Mouse (Mus musculus) heart, postnatal 10 days (tissue): ENCODE measurements around the gene Gm8909. TPM values are rescaled to one million over a fixed set of nuclear protein-coding genes. Genes with fewer than 3 reads are reported as not detected.
A peak's percentile ranks its signal among the peaks of the same experiment; 100 is the strongest.
"Not testable (repeated sequence)": the region's sequence is repeated elsewhere in the genome, so short reads cannot be mapped to it uniquely, and the experiment has no call there.

Source experiments
- DNase-seq, 2 experiments: peaks; one replicate each; pipeline ENCODE4 v3.0.0; 2021
- intact Hi-C: fragments of 180-260 bp; cut with DNase I; formaldehyde crosslinking; loops from one replicate; pipeline ENCODE4 v1.15.1; 2025
- total RNA-seq, 2 experiments: library from RNA; stranded (reverse); gene quantifications; 2 replicates each; pipeline ENCODE4 v1.2.3; 2021

Gm8909 gene
- total RNA-seq, 2 experiments from 2014 or later = 0.24 TPM; not detected in 1

- peak; percentile 66 to 67 for DNase-seq
- intact Hi-C loops = not testable (repeated sequence)
Measured at GRCm38 (mm10) chr17:36121352-36122020, 46.9 kb downstream of the Gm8909 start, which contains the start of gene Gm19684. Gm19684 (plus strand) TSS chr17:36121678.

- DNase-seq, intact Hi-C loops: not testable (repeated sequence)
Measured at GRCm38 (mm10) chr17:36120839-36121238, 47.5 kb downstream of the Gm8909 start.

- intact Hi-C loops, DNase-seq: not testable (repeated sequence)
Measured at GRCm38 (mm10) chr17:36116545-36116944, 51.8 kb downstream of the Gm8909 start.

Other genes starting within 250 kb of the Gm8909 start
- gene Abcf1, start 198.8 kb downstream of the Gm8909 start, total RNA-seq = 10 to 100 TPM; 64.0 to 67.4 TPM
- gene Gnl1, start 188.7 kb downstream of the Gm8909 start, total RNA-seq = 10 to 100 TPM; 32.8 to 33.1 TPM
- gene Prr3, start 188.3 kb downstream of the Gm8909 start, total RNA-seq = 10 to 100 TPM in 1 of 2 experiments, 1 to 10 TPM in 1; 7.9 to 11.0 TPM
- gene H2-T24, start 148.0 kb downstream of the Gm8909 start, total RNA-seq = 1 to 10 TPM; 2.2 to 3.3 TPM
- gene H2-T23, start 135.7 kb downstream of the Gm8909 start, total RNA-seq = 10 to 100 TPM; 16.6 TPM
- 10 to 100 TPM; 11.0 to 11.8 TPM for gene H2-T22, start 125.8 kb downstream of the Gm8909 start, total RNA-seq
- under 1 TPM in 1 of 2 experiments, not detected in 1; 0.15 TPM for gene Gm6034, start 125.6 kb downstream of the Gm8909 start, total RNA-seq
- 1 to 10 TPM; 2.1 to 2.4 TPM for gene Gm11127, start 110.2 kb downstream of the Gm8909 start, total RNA-seq
- under 1 TPM in 1 of 2 experiments, not detected in 1; 0.26 TPM for gene Gm19684, start 46.9 kb downstream of the Gm8909 start, total RNA-seq
- not detected for gene Gm7030, start 39.1 kb downstream of the Gm8909 start, total RNA-seq
- gene H2-T3, start 21.8 kb upstream of the Gm8909 start, total RNA-seq = under 1 TPM in 1 of 2 experiments, not detected in 1; 0.34 TPM
- gene Rpp21, start 89.5 kb upstream of the Gm8909 start, total RNA-seq = 10 to 100 TPM; 33.4 to 34.7 TPM
- gene Trim39, start 103.7 kb upstream of the Gm8909 start, total RNA-seq = 1 to 10 TPM; 7.8 to 8.0 TPM
- not detected for gene H2-M10.2, start 118.0 kb upstream of the Gm8909 start, total RNA-seq
- gene H2-M10.1, start 157.6 kb upstream of the Gm8909 start, total RNA-seq = not detected
- gene H2-M10.3, start 199.9 kb upstream of the Gm8909 start, total RNA-seq = not detected